Mouse (Mus musculus): ENCODE data around the gene Rpap3. TPM values are rescaled to one million over a fixed set of nuclear protein-coding genes. Genes with fewer than 3 reads are reported as not detected.

Gene Rpap3
- total RNA-seq, 2 experiments from 2014 or later, result 26.6 to 28.4 TPM

DNA sequence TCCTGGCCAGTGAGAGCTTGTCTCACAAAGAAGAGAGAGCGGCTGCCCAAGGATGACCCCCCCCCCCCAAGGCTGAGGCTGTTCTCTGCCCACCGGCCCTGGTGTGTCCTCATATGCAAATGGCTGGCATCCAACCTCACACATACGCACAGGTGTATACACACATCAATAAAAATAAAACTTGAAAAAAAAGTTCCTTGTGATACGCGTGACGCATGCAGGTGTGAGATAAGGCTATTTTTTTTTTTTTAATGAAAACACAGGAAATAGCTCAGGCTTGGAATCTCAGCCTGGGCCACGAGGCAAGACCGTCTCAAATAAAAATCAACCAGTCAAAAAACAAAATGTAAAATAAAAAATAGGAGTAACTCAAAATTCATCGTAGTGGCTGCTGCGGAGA is 40.7 kb upstream of the Rpap3 start:
- no peak overlapping the region for H3K4me3 ChIP-seq
- no peak overlapping the region for H3K27ac ChIP-seq
- intact Hi-C loops (cut with DNase I), result no loop called here
- TF ChIP-seq CTCF (IDR thresholded peaks at IDR 0.05), result no peak
- DNase-seq (ENCODE audit: extremely low spot score in 1 of 2, low spot score in 2 of 2), result no peak

DNA sequence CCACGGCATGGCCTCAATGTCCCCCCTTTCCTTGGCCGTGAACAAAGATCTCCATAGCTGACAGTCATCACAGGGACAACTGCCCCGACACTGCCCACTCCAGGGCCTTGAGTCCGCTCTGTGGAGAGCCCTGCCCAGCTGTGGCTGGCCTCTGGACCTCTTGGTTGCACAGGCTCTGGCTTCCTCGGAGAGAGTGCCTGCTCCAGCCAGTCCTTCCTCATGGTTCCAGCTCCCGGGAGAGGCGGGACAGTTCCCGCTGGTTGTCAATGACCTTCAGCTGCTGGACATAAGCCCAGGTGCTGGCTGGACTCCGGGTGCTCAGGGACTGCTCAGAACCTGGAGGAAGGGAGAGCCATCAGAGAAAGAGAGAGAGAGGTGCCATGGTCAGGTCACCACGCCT is 39.7 kb upstream of the Rpap3 start:
- DNase-seq (ENCODE audit: extremely low spot score in 1 of 2, low spot score in 2 of 2), result no peak
- H3K27ac ChIP-seq, result no peak overlapping the region
- intact Hi-C loops (cut with DNase I), result no loop called here
- no peak for TF ChIP-seq CTCF (IDR thresholded peaks at IDR 0.05)
- no peak overlapping the region for H3K4me3 ChIP-seq

DNA sequence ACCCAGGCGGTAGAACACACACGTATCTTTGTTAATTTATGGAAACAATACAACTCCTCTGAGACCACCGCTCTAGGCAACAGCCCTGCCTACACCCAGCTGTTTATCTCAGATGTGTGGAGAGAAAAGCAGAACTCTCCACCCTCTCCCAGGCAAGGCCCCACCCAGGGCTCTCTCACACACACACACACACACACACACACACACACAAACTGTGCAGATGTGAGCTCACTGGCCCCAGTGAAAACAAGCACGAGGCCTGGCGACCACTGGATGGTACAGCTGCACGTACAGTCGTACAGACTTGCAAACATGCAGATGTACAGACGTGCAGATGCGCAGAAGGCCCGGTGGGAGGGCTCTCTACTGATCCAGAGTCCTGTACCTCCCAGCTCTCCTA is 39.3 kb upstream of the Rpap3 start:
- H3K27ac ChIP-seq, result no peak overlapping the region
- intact Hi-C loops (cut with DNase I), result no loop called here
- no peak for TF ChIP-seq CTCF (IDR thresholded peaks at IDR 0.05)
- H3K4me3 ChIP-seq, result no peak overlapping the region
- no peak for DNase-seq (ENCODE audit: extremely low spot score in 1 of 2, low spot score in 2 of 2)

DNA sequence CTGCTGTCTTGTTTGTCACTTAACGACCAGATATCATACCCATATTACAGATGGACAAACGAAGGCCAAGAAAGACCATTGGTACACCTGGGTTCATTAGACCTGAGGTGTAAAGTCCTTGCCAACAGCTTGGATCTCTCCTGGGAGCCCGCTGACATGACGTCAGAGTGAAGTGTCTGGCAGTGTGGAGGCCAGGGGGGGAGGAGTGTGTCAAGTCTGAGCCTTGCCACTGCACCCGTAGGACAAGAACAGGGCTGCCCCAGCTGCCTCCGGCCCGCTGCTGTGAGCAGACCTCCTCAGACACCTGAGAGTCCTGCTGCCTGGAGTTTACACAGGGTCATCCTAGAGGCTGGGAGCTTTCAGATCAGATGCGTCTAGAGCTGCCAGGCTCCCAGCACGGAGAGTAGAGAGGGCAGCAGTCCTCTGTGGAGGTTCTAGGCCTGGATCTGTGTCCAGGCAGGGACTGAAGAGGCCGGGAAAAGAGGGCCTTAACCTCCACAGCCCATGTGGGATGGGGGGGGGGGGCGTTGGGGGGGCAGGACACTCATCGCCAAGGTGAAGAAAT is 38.4 kb upstream of the Rpap3 start:
- no peak for TF ChIP-seq CTCF (IDR thresholded peaks at IDR 0.05)
- intact Hi-C loops (cut with DNase I), result no loop called here
- DNase-seq (ENCODE audit: extremely low spot score in 1 of 2, low spot score in 2 of 2), result no peak
- no peak overlapping the region for H3K4me3 ChIP-seq
- H3K27ac ChIP-seq, result no peak overlapping the region

DNA sequence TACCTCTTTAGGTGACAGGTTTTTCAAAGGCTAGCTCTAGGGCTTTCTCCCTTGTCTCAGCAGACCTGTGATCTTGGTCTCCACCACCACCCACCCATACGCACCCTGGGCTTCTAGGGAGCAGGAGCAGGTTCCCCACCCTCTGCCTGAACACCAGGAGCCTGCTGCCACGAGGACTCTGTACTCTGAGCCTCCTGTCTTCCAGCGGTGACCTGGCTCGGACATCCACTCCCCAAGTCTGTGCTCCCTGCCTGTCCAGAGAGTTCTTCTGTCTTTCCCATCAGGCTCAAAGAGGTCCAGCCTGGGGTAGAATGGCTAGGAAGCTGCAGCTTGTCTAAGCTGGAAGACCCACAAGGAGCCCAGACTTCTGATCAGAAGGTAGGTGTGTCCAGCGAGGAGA is 37.6 kb upstream of the Rpap3 start:
- Histone ChIP-seq H3K27ac (no peak overlapping the region), H3K4me3 (no peak overlapping the region)
- intact Hi-C loops (cut with DNase I), result no loop called here
- DNase-seq (ENCODE audit: extremely low spot score in 1 of 2, low spot score in 2 of 2), result no peak
- TF ChIP-seq CTCF (IDR thresholded peaks at IDR 0.05), result no peak

DNA sequence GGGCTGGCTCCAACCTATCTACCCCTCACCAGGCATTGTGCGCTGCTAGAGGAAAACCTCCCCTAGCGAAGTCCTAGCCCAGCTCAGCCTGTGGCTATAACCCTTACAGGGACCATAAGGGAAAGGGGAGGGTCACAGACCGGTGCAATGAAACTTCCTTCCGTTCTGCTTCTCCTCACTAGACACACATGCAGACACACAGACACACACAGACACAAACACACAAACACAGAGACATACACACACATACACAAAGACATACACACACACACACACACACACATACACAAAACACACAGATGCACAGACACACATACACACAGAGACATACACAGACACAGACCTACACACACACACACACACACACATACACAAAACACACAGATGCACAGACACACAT is 37.0 kb upstream of the Rpap3 start:
- TF ChIP-seq CTCF (IDR thresholded peaks at IDR 0.05), result no peak
- intact Hi-C loops (cut with DNase I), result no loop called here
- H3K27ac ChIP-seq, result no peak overlapping the region
- DNase-seq (ENCODE audit: extremely low spot score in 1 of 2, low spot score in 2 of 2), result no peak
- H3K4me3 ChIP-seq, result no peak overlapping the region

DNA sequence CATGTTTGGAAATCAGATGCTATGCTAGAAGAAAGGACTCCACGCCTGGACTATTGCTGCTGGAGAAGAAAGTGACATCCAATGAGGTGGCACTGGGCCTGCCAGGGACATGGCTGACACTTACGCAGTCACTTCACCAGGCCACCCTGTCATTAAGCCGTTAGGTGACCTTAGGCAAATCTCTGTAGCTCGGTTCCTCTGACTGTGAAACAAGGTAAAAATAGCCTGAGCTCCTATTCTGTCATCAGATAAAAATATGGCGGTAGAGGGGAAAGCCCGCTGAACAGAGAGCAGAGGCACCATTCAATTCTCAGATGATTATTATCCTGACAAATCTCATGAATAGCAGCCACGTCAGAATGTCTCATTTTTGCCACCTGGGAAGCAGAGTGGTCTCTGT is 36.4 kb upstream of the Rpap3 start:
- intact Hi-C loops (cut with DNase I), result no loop called here
- DNase-seq (ENCODE audit: extremely low spot score in 1 of 2, low spot score in 2 of 2), result no peak
- no peak for TF ChIP-seq CTCF (IDR thresholded peaks at IDR 0.05)
- Histone ChIP-seq H3K27ac (no peak overlapping the region), H3K4me3 (no peak overlapping the region)

DNA sequence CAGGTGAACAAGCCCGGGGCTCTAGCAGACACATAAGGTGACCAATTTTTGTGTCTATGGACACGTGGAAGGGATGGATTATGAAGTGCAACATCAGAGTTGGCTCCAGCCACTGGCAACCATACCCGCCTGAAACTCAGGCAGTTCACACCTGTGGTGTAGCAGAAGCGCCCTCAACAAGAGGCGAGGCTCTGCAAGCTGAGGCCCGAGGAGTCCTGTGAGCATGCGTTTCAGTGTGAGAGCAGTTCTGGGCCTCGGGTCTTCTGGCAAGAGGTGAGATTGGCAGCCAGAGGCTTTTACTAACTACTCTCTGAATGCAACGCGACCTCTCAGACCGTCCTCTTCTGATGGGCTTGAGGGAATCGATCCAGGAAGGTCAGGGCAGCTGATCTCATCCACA is 36.0 kb upstream of the Rpap3 start:
- no peak overlapping the region for H3K27ac ChIP-seq
- no peak for TF ChIP-seq CTCF (IDR thresholded peaks at IDR 0.05)
- no peak overlapping the region for H3K4me3 ChIP-seq
- DNase-seq (ENCODE audit: extremely low spot score in 1 of 2, low spot score in 2 of 2), result no peak
- intact Hi-C loops (cut with DNase I), result no loop called here

DNA sequence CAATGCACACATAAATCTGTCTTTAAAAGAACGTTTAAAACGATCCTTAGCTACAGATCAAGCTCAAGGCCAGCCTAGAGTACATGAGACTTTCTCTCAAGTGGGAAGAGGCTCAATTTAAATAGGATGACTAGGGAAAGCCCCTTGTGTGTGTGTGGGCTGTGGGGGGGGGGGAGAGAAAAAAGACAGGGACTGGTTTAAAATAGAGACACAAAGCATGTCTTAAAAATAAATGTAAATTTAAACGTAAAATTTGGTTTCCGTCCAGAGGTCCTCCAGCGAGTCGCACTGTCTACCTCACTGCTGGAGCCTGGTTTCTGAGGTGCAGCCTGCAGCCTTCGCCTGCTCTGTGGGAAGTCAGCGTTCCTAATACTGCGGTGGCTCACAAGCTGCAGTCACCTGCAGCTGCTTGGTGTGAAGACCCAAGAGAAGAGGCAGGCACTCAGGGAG is 34.7 kb upstream of the Rpap3 start:
- Histone ChIP-seq H3K27ac (no peak overlapping the region), H3K4me3 (no peak overlapping the region)
- TF ChIP-seq CTCF (IDR thresholded peaks at IDR 0.05), result no peak
- intact Hi-C loops (cut with DNase I), result no loop called here
- DNase-seq (ENCODE audit: extremely low spot score in 1 of 2, low spot score in 2 of 2), result no peak

DNA sequence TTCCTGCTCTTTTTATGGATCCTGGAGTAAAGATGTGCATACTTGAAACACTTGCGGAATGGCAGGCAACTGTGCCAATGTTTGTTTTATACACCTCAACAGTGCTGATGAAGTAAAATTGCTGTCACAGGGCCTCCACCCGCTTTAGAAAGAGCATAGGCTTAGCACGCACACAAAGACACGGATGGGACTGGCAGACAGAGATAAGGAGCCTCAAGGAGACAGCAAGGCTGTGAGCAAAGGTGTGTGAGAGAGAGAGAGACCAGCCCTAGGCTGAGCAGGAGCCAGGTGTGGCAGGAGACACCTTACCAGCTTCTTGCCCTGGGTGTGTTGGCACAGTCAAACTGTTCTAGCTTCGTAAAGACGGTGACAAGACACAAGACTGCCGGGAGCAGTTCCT is 33.3 kb upstream of the Rpap3 start:
- no peak overlapping the region for H3K4me3 ChIP-seq
- no peak overlapping the region for H3K27ac ChIP-seq
- no peak for DNase-seq (ENCODE audit: extremely low spot score in 1 of 2, low spot score in 2 of 2)
- TF ChIP-seq CTCF (IDR thresholded peaks at IDR 0.05), result no peak
- intact Hi-C loops (cut with DNase I), result no loop called here

DNA sequence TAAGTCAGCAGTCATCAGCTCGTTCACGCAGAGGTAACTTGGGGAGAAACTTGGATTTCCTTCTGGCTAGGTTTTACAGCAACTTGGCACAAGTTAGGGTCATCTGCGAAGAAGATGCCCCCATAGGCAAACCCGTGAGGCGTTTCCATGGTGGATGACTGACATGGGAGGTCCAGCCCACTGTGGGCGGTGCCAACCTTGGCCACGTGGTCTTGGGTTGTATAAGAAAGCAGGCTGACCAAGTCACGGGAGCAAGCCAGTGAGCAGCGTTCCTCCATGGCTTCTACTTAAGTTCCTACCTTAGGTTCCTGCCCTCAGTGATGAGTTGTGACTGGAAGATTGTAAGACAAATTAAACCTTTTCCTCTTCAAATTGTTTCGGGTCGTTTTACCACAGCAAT is 26.4 kb upstream of the Rpap3 start:
- TF ChIP-seq CTCF (IDR thresholded peaks at IDR 0.05), result no peak
- DNase-seq (ENCODE audit: extremely low spot score in 1 of 2, low spot score in 2 of 2), result no peak
- intact Hi-C loops (cut with DNase I), result no loop called here
- Histone ChIP-seq H3K27ac (no peak overlapping the region), H3K4me3 (no peak overlapping the region)

DNA sequence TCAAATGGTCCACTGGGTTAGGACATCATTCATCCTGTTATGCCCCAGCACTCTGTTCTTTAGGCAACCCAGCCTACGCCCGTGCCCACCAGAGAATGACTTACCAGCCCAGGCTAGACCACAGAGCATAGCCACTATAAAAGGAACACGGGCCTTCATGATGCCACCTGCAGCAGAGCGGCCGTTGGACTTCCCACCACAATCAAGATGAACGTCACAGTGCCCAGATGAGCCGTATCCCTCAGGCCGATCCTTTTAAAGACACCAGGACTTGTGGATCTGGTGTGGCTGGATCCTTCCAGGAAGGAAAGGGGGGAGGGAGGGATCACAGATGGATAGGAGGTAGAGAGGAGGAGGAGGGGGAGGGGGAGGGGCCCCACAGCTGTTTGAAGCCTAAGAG is 25.5 kb upstream of the Rpap3 start, which contains the start of gene Endou:
TSS of gene Endou (minus strand) at position 229 of the 400 bp plus-strand sequence.
- DNase-seq (ENCODE audit: extremely low spot score in 1 of 2, low spot score in 2 of 2), result no peak
- intact Hi-C loops (cut with DNase I), result no loop called here
- Histone ChIP-seq H3K4me3 (no peak within 1 kb of the TSS), H3K27ac (peak within 1 kb of the TSS; percentile 57; the same call in 1 of the 2 replicates)
- TF ChIP-seq CTCF (IDR thresholded peaks at IDR 0.05), result no peak

DNA sequence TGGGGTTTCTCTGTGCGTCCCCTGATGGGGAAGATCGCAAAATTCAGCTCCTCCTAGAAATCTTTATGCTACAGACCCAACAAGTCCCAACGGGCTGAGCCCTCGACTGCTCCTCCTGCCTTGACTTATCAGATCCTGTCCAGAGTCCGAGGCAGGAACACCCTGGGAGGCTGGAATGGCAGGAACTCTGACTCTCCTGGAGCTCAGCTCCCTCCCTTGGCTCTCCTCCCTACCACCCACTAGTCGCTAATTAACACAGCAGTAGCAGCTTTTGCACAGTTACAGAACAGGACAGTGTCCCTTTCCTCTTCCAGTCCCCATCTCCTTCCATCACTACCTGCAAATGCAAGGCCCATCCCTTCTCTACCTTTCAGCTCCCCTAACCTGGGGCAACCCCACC is 24.7 kb upstream of the Rpap3 start:
- no peak for TF ChIP-seq CTCF (IDR thresholded peaks at IDR 0.05)
- intact Hi-C loops (cut with DNase I), result no loop called here
- DNase-seq (ENCODE audit: extremely low spot score in 1 of 2, low spot score in 2 of 2), result no peak
- Histone ChIP-seq H3K4me3 (no peak overlapping the region), H3K27ac (peak overlapping the region; percentile 57; the same call in 1 of the 2 replicates)

All from left cerebral cortex, adult 2 months (tissue).